Mouse (Mus musculus) heart, adult 2 months (tissue): ENCODE data around the gene Cyp1a2. TPM values are rescaled to one million over a fixed set of nuclear protein-coding genes. Genes with fewer than 3 reads are reported as not detected.

Experiments
- DNase-seq, 2 experiments: peaks; one replicate each; pipeline ENCODE4 v3.0.0; 2021
- H3K27ac ChIP-seq: fragments of 200-600 bp; 2 replicates; pipeline ENCODE4 v1.8.1; 2022
- H3K27me3 ChIP-seq: fragments of 200-500 bp; 2 replicates; pipeline ENCODE4 v1.6.1; 2012; ENCODE audit warnings: mild to moderate bottlenecking, low read length, inconsistent platforms, mixed read lengths; ENCODE audit not compliant: control insufficient read depth, insufficient read depth
- H3K36me3 ChIP-seq: fragments of 200-500 bp; 2 replicates; pipeline ENCODE4 v1.6.1; 2012; ENCODE audit warnings: low read length, inconsistent platforms; ENCODE audit not compliant: control insufficient read depth, insufficient read depth
- H3K4me1 ChIP-seq: fragments of 200-500 bp; 2 replicates; pipeline ENCODE4 v1.6.1; 2011; ENCODE audit warnings: low read length; ENCODE audit not compliant: control insufficient read depth, insufficient read depth
- H3K4me3 ChIP-seq: fragments of 200-600 bp; 2 replicates; pipeline ENCODE4 v1.8.1; 2022
- H3K79me2 ChIP-seq: fragments of 200-500 bp; replicated peaks from 2 replicates; pipeline ENCODE4 v1.6.1; 2012; ENCODE audit warnings: mild to moderate bottlenecking, inconsistent platforms, low read length, moderate library complexity, mixed read lengths; ENCODE audit not compliant: control insufficient read depth, insufficient read depth
- H3K9ac ChIP-seq: fragments of 200-500 bp; 2 replicates; pipeline ENCODE4 v1.6.1; 2012; ENCODE audit warnings: low read depth, mild to moderate bottlenecking, control low read depth, inconsistent platforms, low read length, mixed read lengths
- CTCF ChIP-seq: fragments of 200-600 bp; IDR thresholded peaks from 2 replicates; pipeline ENCODE4 v1.8.1; 2022; ENCODE audit warnings: antibody characterized with exemption, mild to moderate bottlenecking, moderate library complexity
- EP300 ChIP-seq: fragments of 200-500 bp; IDR thresholded peaks from 2 replicates; pipeline ENCODE4 v1.6.1; 2011; ENCODE audit warnings: low read depth, low read length, control low read depth; ENCODE audit not compliant: insufficient read depth
- POLR2A ChIP-seq: fragments of 200-500 bp; IDR thresholded peaks from 2 replicates; pipeline ENCODE4 v1.6.1; 2011; ENCODE audit warnings: mild to moderate bottlenecking, low read depth, low read length, control low read depth; ENCODE audit not compliant: insufficient read depth
- WGBS: fragments of 180-500 bp; shearing (Covaris S2); methylation state at CpG from one replicate; pipeline ENCODE4 v1.1.7; 2018; 5-methylcytosine and 5-hydroxymethylcytosine counted together
- intact Hi-C: fragments of 180-260 bp; cut with DNase I; formaldehyde crosslinking; loops from one replicate; pipeline ENCODE4 v1.15.1; 2025
- polyA plus RNA-seq: library from polyadenylated mRNA; depleted of rRNA; stranded (reverse); fragments of >200 nt; gene quantifications from 2 replicates; pipeline ENCODE4 v1.2.3, GENCODE M21; 2012; rRNA removed
- total RNA-seq, 2 experiments: library from RNA; stranded (reverse); gene quantifications; 2 replicates each; pipeline ENCODE4 v1.2.3; 2021

Gene Cyp1a2
- total and polyA plus RNA-seq, 3 experiments, result not detected

- H3K79me2 ChIP-seq, result peaks cover 2% of the 10 kb centered on the region; the same call in 1 of the 2 replicates
- H3K27ac ChIP-seq, result no peak overlapping the region
- DNase-seq, result no peak
- H3K36me3 ChIP-seq, result no peaks in the 10 kb centered on the region
- intact Hi-C loops, result loop anchor here (1.0 kb wide), 2 partner anchors 17 to 27 kb away; no protein-coding TSS in a partner anchor
- TF ChIP-seq POLR2A (no peak), EP300 (no peak), CTCF (no peak)
- H3K4me1 ChIP-seq, result peaks cover 3% of the 10 kb centered on the region; the same call in 1 of the 2 replicates
- H3K4me3 ChIP-seq, result no peak overlapping the region
- H3K9ac ChIP-seq, result no peak overlapping the region
- no peaks in the 10 kb centered on the region for H3K27me3 ChIP-seq
- 93% methylated on average over 12 of the region's 12 CpGs for WGBS
Measured at GRCm38 (mm10) chr9:57628717-57629116, 54.8 kb downstream of the Cyp1a2 start.

GRCm38 (mm10) chr9:57627892-57628291, 55.6 kb downstream of the Cyp1a2 start:
- Histone ChIP-seq H3K36me3 (no peaks in the 10 kb centered on the region), H3K9ac (no peak overlapping the region), H3K27me3 (no peaks in the 10 kb centered on the region), H3K4me1 (no peaks in the 10 kb centered on the region), H3K79me2 (peaks cover 2% of the 10 kb centered on the region; the same call in 1 of the 2 replicates), H3K27ac (no peak overlapping the region), H3K4me3 (no peak overlapping the region)
- WGBS, result 91% methylated on average over 11 of the region's 11 CpGs
- DNase-seq, result no peak
- intact Hi-C loops, result no loop called here
- TF ChIP-seq CTCF, result no peak
- no peak for TF ChIP-seq EP300
- no peak for TF ChIP-seq POLR2A

- intact Hi-C loops, result no loop called here
- TF ChIP-seq POLR2A (no peak), CTCF (no peak), EP300 (no peak)
- H3K36me3 ChIP-seq, result no peaks in the 10 kb centered on the region
- H3K9ac ChIP-seq, result no peak overlapping the region
- no peak overlapping the region for H3K4me3 ChIP-seq
- 88% methylated on average over 17 of the region's 17 CpGs for WGBS
- no peak overlapping the region for H3K27ac ChIP-seq
- no peaks in the 10 kb centered on the region for H3K27me3 ChIP-seq
- no peaks in the 10 kb centered on the region for H3K4me1 ChIP-seq
- H3K79me2 ChIP-seq, result 0 out of 2 replicates have a peak, but pooled peaks cover under 1% of the 10 kb centered on the region
- no peak for DNase-seq
Measured at GRCm38 (mm10) chr9:57627191-57627590, 56.3 kb downstream of the Cyp1a2 start.

Other genes with a start within 250 kb of the Cyp1a2 start
- 1 to 10 TPM; 7.3 to 7.6 TPM for gene Ppcdc, start 243.6 kb downstream of the Cyp1a2 start, total RNA-seq
- 16.9 and 22.9 TPM in 2 replicates for gene Ppcdc, start 243.6 kb downstream of the Cyp1a2 start, polyA plus RNA-seq
- gene Scamp5, start 215.6 kb downstream of the Cyp1a2 start, total RNA-seq, result 1 to 10 TPM; 3.9 to 4.9 TPM
- 15.9 and 21.4 TPM in 2 replicates for gene Scamp5, start 215.6 kb downstream of the Cyp1a2 start, polyA plus RNA-seq
- gene Rpp25, start 179.7 kb downstream of the Cyp1a2 start, total RNA-seq, result 1 to 10 TPM; 1.6 TPM
- 2.1 TPM in 2 replicates for gene Rpp25, start 179.7 kb downstream of the Cyp1a2 start, polyA plus RNA-seq
- 1,000 to 10,000 TPM; 2,350 to 2,717 TPM for gene Cox5a, start 162.4 kb downstream of the Cyp1a2 start, total RNA-seq
- 1,522 and 1,780 TPM in 2 replicates for gene Cox5a, start 162.4 kb downstream of the Cyp1a2 start, polyA plus RNA-seq
- gene Fam219b, start 146.2 kb downstream of the Cyp1a2 start, total RNA-seq, result 1 to 10 TPM; 8.1 to 8.3 TPM
- gene Fam219b, start 146.2 kb downstream of the Cyp1a2 start, polyA plus RNA-seq, result 3.1 and 4.7 TPM in 2 replicates
- gene Mpi, start 130.9 kb downstream of the Cyp1a2 start, total RNA-seq, result 100 to 1,000 TPM; 119 to 132 TPM
- 146 and 266 TPM in 2 replicates for gene Mpi, start 130.9 kb downstream of the Cyp1a2 start, polyA plus RNA-seq
- 10 to 100 TPM; 25.7 to 26.7 TPM for gene Scamp2, start 122.8 kb downstream of the Cyp1a2 start, total RNA-seq
- 43.9 and 54.8 TPM in 2 replicates for gene Scamp2, start 122.8 kb downstream of the Cyp1a2 start, polyA plus RNA-seq
- 1 to 10 TPM; 5.7 to 6.7 TPM for gene Ulk3, start 94.3 kb downstream of the Cyp1a2 start, total RNA-seq
- gene Ulk3, start 94.3 kb downstream of the Cyp1a2 start, polyA plus RNA-seq, result 19.1 and 23.3 TPM in 2 replicates
- gene Cplx3, start 77.4 kb downstream of the Cyp1a2 start, total RNA-seq, result not detected
- gene Cplx3, start 77.4 kb downstream of the Cyp1a2 start, polyA plus RNA-seq, result not detected in 2 replicates
- not detected for gene Lman1l, start 62.9 kb downstream of the Cyp1a2 start, total RNA-seq
- 0.20 TPM in 1 of 2 replicates, not detected in the other for gene Lman1l, start 62.9 kb downstream of the Cyp1a2 start, polyA plus RNA-seq
- gene Csk, start 30.1 kb downstream of the Cyp1a2 start, total RNA-seq, result 10 to 100 TPM; 23.3 to 29.7 TPM
- gene Csk, start 30.1 kb downstream of the Cyp1a2 start, polyA plus RNA-seq, result 19.4 and 20.6 TPM in 2 replicates
- gene Cyp1a1, start 4.2 kb upstream of the Cyp1a2 start, total RNA-seq, result under 1 TPM; 0.09 to 0.13 TPM
- gene Cyp1a1, start 4.2 kb upstream of the Cyp1a2 start, polyA plus RNA-seq, result 0.20 and 0.78 TPM in 2 replicates
- 1 to 10 TPM; 5.3 to 5.7 TPM for gene Edc3, start 24.8 kb upstream of the Cyp1a2 start, total RNA-seq
- 5.5 and 6.6 TPM in 2 replicates for gene Edc3, start 24.8 kb upstream of the Cyp1a2 start, polyA plus RNA-seq
- gene Clk3, start 82.2 kb upstream of the Cyp1a2 start, total RNA-seq, result 10 to 100 TPM; 27.6 to 33.8 TPM
- 61.7 and 124 TPM in 2 replicates for gene Clk3, start 82.2 kb upstream of the Cyp1a2 start, polyA plus RNA-seq
- 1 to 10 TPM; 4.0 to 4.6 TPM for gene Arid3b, start 153.1 kb upstream of the Cyp1a2 start, total RNA-seq
- 3.6 and 3.8 TPM in 2 replicates for gene Arid3b, start 153.1 kb upstream of the Cyp1a2 start, polyA plus RNA-seq
- gene Ubl7, start 227.3 kb upstream of the Cyp1a2 start, total RNA-seq, result 10 to 100 TPM; 75.2 to 83.2 TPM
- 139 and 142 TPM in 2 replicates for gene Ubl7, start 227.3 kb upstream of the Cyp1a2 start, polyA plus RNA-seq